Mouse (Mus musculus): Measurements from ENCODE around the gene Gdpd1. TPM values are rescaled to one million over a fixed set of nuclear protein-coding genes. Genes with fewer than 3 reads are reported as not detected.
"Not testable (repeated sequence)": the region's sequence is repeated elsewhere in the genome, so short reads cannot be mapped to it uniquely, and the experiment has no call there.

The Gdpd1 gene
- polyA plus RNA-seq, 1 experiment from 2014 or later, result 82.4 TPM

DNA sequence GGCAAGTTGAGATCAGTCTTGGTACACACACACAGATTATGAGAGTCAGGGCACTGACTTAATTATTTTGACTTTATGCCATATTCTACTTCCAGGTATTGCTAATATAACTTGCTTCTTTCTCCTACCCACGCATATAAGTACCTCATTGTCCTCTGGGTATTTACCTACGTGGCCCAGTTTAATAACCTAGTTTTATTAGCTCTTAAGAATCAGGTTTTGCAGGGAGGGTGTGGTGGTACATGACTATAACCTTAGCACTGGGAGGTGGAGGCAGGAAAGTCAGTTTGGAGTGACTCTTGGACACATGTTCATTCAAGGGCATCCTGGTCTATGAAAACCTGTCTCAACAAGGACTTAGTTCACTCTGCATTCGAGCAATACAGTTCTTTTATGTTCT lies 11.8 kb downstream of the Gdpd1 start:
- no peaks in the 10 kb centered on the region for H3K9me3 ChIP-seq
- 75% methylated on average over 3 of the region's 3 CpGs for whole genome bisulfite sequencing
- no peak for DNase-seq (ENCODE audit: low spot score)
- peaks cover 46% of the 10 kb centered on the region for H3K36me3 ChIP-seq
- H3K27ac ChIP-seq, result no peak overlapping the region
- H3K4me3 ChIP-seq, result no peak overlapping the region
- no peaks in the 10 kb centered on the region for H3K27me3 ChIP-seq (ENCODE audit: insufficient read depth, poor library complexity, severe bottlenecking)
- peaks cover 4% of the 10 kb centered on the region; the same call in 1 of the 2 replicates for H3K4me1 ChIP-seq (replicated peaks)

- no peaks in the 10 kb centered on the region for H3K9me3 ChIP-seq
- H3K27ac ChIP-seq, result no peak overlapping the region
- H3K27me3 ChIP-seq (ENCODE audit: insufficient read depth, poor library complexity, severe bottlenecking), result no peaks in the 10 kb centered on the region
- 92% methylated on average over 2 of the region's 2 CpGs for WGBS
- H3K4me3 ChIP-seq, result no peak overlapping the region
- H3K36me3 ChIP-seq, result peaks cover 63% of the 10 kb centered on the region
- H3K4me1 ChIP-seq (replicated peaks), result peaks cover 4% of the 10 kb centered on the region; the same call in 1 of the 2 replicates
- DNase-seq (ENCODE audit: low spot score), result no peak
Measured at GRCm38 (mm10) chr11:87060410-87060809, 13.5 kb downstream of the Gdpd1 start.

DNA sequence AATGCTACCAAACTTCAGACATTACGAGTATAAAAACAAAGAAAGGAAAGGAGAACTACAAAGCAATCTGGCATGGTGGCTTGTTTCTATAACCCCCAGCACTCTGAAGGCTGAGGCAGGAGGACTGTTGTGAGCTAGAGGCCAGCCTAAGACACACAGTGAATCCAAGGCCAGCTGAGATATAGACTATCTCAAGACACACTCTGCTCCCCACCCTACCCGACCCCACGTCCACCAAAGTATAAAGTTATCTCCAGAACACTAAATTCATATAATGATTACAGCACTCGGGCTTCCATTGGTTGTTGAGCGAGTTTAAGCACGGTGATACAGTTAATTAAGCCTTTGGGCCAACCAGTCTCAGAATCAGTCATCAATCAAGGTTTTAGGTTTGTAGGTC lies 17.6 kb downstream of the Gdpd1 start:
- Histone ChIP-seq H3K4me3 (no peak overlapping the region), H3K9me3 (no peaks in the 10 kb centered on the region), H3K36me3 (peaks cover 67% of the 10 kb centered on the region), H3K4me1 (replicated peaks) (no peaks in the 10 kb centered on the region), H3K27me3 (ENCODE audit: insufficient read depth, poor library complexity, severe bottlenecking) (no peaks in the 10 kb centered on the region), H3K27ac (no peak overlapping the region)
- no peak for DNase-seq (ENCODE audit: low spot score)
- 93% methylated on average over 6 of the region's 6 CpGs for WGBS

DNA sequence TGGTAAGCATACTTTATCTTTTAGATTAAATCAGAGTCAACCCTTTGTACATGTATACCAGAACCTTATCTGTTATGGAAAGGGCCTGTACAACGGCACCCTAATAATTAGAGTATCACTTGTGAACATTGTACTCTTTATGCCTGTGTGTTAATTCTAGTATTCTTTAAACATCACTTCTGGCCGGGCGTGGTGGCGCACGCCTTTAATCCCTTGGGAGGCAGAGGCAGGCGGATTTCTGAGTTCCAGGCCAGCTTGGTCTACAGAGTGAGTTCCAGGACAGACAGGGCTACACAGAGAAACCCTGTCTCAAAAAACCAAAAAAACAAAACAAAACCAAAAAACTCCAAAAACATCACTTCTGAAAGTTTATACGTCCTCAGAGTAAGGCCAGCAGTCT lies 25.0 kb downstream of the Gdpd1 start:
- not testable (repeated sequence) for H3K9me3 ChIP-seq; H3K27me3 ChIP-seq (ENCODE audit: insufficient read depth, poor library complexity, severe bottlenecking)
- 95% methylated on average over 7 of the region's 7 CpGs for WGBS

DNA sequence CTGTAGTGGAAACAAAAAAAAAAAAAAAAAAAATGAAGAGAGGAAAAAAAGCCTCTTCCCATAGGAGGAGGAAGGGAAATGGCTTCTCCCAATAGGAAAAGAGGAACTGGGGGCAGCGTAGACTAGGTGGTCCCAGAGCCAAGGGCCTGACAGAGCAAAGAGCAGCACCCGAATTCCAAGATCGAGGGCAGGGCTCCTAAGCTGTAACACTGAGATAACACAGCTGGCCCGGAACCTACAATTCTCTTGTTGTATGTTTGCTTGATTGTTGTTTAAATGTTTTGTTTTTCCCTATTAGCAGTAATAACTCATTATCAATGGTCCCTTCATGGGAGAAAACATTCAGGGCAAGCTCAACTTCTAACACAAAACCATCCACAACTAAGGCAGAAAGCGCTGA lies 26.9 kb downstream of the Gdpd1 start:
- Histone ChIP-seq H3K4me3 (no peak overlapping the region), H3K4me1 (replicated peaks) (no peaks in the 10 kb centered on the region), H3K27ac (no peak overlapping the region), H3K36me3 (peaks cover 92% of the 10 kb centered on the region), H3K9me3 (no peaks in the 10 kb centered on the region), H3K27me3 (ENCODE audit: insufficient read depth, poor library complexity, severe bottlenecking) (no peaks in the 10 kb centered on the region)
- 92% methylated on average over 5 of the region's 5 CpGs for WGBS
- DNase-seq (ENCODE audit: low spot score), result no peak

More for the DNA sequence above, 25.0 kb downstream of the Gdpd1 start:
- peaks cover 84% of the 10 kb centered on the region for H3K36me3 ChIP-seq
- H3K4me1 ChIP-seq (replicated peaks); H3K27ac ChIP-seq; DNase-seq (ENCODE audit: low spot score); H3K4me3 ChIP-seq: not testable (repeated sequence)

DNA sequence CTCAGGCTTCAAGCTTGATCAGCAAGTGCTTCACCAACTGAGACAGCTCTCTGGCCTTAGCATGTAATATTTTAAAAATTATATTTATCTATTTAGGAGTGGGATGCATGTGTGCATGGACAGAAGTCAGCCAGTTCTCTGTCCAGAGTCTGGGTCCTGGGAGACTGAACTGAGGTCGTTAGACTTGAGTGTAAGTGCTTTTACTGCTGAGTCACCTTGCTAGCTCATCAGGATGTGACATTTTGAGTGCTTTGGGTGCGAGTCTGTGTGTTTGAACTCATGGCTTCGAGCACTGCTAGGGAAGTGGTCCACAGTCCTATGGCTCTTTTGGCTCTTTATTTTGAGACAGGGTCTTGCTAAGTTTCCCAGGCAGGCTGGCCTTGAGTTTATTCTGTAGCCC lies 30.8 kb downstream of the Gdpd1 start:
- WGBS, result 88% methylated on average over 3 of the region's 3 CpGs
- H3K36me3 ChIP-seq, result peaks cover 96% of the 10 kb centered on the region

GRCm38 (mm10) chr11:87039307-87039963 lies 34.4 kb downstream of the Gdpd1 start:
- Histone ChIP-seq H3K9me3 (no peaks in the 10 kb centered on the region), H3K36me3 (peaks cover 96% of the 10 kb centered on the region), H3K4me3 (no peak overlapping the region), H3K4me1 (replicated peaks) (no peaks in the 10 kb centered on the region), H3K27me3 (ENCODE audit: insufficient read depth, poor library complexity, severe bottlenecking) (no peaks in the 10 kb centered on the region), H3K27ac (no peak overlapping the region)
- 95% methylated on average over 9 of the region's 9 CpGs for WGBS
- DNase-seq (ENCODE audit: low spot score), result no peak

More for the DNA sequence above, 30.8 kb downstream of the Gdpd1 start:
- no peaks in the 10 kb centered on the region for H3K27me3 ChIP-seq (ENCODE audit: insufficient read depth, poor library complexity, severe bottlenecking)
- H3K9me3 ChIP-seq, result no peaks in the 10 kb centered on the region
- H3K27ac ChIP-seq, result no peak overlapping the region
- no peak overlapping the region for H3K4me3 ChIP-seq
- no peak for DNase-seq (ENCODE audit: low spot score)
- no peaks in the 10 kb centered on the region for H3K4me1 ChIP-seq (replicated peaks)

- no peak for DNase-seq (ENCODE audit: low spot score)
- 60% methylated on average over 4 of the region's 4 CpGs for WGBS
- H3K4me1 ChIP-seq (replicated peaks), result no peaks in the 10 kb centered on the region
- H3K4me3 ChIP-seq, result no peak overlapping the region
- H3K9me3 ChIP-seq, result no peaks in the 10 kb centered on the region
- H3K27ac ChIP-seq, result no peak overlapping the region
- H3K27me3 ChIP-seq (ENCODE audit: insufficient read depth, poor library complexity, severe bottlenecking), result no peaks in the 10 kb centered on the region
- peaks cover 85% of the 10 kb centered on the region for H3K36me3 ChIP-seq
Measured at GRCm38 (mm10) chr11:87036180-87036579, 37.7 kb downstream of the Gdpd1 start.

GRCm38 (mm10) chr11:87028212-87028611 lies 45.6 kb downstream of the Gdpd1 start:
- Histone ChIP-seq H3K9me3 (no peaks in the 10 kb centered on the region), H3K4me1 (replicated peaks) (no peaks in the 10 kb centered on the region), H3K27me3 (ENCODE audit: insufficient read depth, poor library complexity, severe bottlenecking) (no peaks in the 10 kb centered on the region), H3K36me3 (peaks cover 10% of the 10 kb centered on the region), H3K27ac (no peak overlapping the region), H3K4me3 (no peak overlapping the region)
- DNase-seq (ENCODE audit: low spot score), result no peak
- 94% methylated on average over 3 of the region's 3 CpGs for WGBS

DNA sequence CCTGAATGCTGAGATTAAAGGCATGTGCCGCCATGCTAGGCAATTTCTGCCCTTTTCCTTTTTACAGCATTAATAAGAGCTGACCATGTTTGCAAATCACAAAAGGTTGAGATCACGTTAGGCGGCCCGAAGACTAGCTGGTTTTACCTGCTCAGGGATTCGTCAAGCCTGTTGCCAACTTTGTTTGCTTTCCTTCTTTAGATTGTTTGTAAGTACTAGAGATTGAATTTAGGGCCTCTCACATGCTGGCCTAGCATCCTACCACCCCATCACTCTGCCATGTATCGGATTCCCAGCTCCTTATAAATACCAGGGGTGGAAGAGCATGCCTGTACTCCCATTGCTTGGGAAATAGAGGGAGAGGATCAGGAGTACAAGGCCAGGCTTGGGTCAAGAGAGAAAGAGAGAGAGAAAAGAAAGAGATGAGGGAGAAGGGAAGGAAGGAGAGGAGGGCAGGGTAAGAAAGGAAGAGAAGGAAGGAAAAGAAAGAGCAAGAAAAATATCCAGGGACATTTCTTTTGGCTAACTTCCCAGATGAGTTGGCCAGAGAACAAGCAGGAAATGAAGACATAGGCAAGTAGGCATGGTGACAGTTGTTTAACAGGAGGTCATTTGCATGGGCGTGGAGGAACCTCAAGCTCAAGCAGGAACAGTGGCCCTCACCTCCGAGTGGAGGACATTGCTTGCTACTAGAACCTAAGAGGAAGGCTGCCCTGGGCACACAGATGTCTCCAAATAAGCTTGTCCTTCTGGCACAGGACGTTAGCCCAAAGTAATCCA lies 47.6 kb downstream of the Gdpd1 start:
- H3K9me3 ChIP-seq, result no peaks in the 10 kb centered on the region
- no peaks in the 10 kb centered on the region for H3K27me3 ChIP-seq (ENCODE audit: insufficient read depth, poor library complexity, severe bottlenecking)
- no peak overlapping the region for H3K4me3 ChIP-seq
- H3K36me3 ChIP-seq, result no peaks in the 10 kb centered on the region
- no peak overlapping the region for H3K27ac ChIP-seq
- H3K4me1 ChIP-seq (replicated peaks), result no peaks in the 10 kb centered on the region
- no peak for DNase-seq (ENCODE audit: low spot score)
- 82% methylated on average over 9 of the region's 9 CpGs for WGBS

GRCm38 (mm10) chr11:87025351-87025750 lies 48.5 kb downstream of the Gdpd1 start:
- no peaks in the 10 kb centered on the region for H3K9me3 ChIP-seq
- no peaks in the 10 kb centered on the region for H3K36me3 ChIP-seq
- WGBS, result 82% methylated on average over 3 of the region's 3 CpGs
- H3K27ac ChIP-seq, result no peak overlapping the region
- no peak for DNase-seq (ENCODE audit: low spot score)
- H3K27me3 ChIP-seq (ENCODE audit: insufficient read depth, poor library complexity, severe bottlenecking), result no peaks in the 10 kb centered on the region
- no peak overlapping the region for H3K4me3 ChIP-seq
- H3K4me1 ChIP-seq (replicated peaks), result no peaks in the 10 kb centered on the region

GRCm38 (mm10) chr11:87023240-87023639 lies 50.6 kb downstream of the Gdpd1 start:
- H3K36me3 ChIP-seq; H3K27me3 ChIP-seq (ENCODE audit: insufficient read depth, poor library complexity, severe bottlenecking); H3K9me3 ChIP-seq; H3K4me3 ChIP-seq; H3K4me1 ChIP-seq (replicated peaks); DNase-seq (ENCODE audit: low spot score); H3K27ac ChIP-seq: not testable (repeated sequence)
- 72% methylated on average over 8 of the region's 8 CpGs for WGBS

DNA sequence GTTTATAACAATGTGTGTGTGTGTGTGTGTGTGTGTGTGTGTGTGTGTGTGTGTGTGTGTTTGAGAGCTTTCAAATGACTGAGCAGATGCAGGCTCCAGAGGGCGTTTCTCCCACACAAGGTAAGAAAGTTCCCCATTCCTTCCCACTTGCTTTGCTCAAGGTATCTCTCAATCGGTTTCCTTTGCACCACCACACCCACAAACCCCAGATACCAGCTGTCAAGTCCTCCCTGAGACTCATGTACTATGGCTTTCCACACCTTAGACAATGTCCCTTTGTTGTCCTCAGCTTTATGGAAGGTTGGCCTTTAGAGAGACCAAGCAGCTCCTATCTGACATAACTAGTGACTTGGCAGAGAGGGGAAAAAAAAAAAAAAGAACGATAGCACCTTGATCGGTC lies 51.1 kb downstream of the Gdpd1 start:
- Histone ChIP-seq H3K9me3 (no peaks in the 10 kb centered on the region), H3K4me3 (no peak overlapping the region), H3K27ac (no peak overlapping the region), H3K27me3 (ENCODE audit: insufficient read depth, poor library complexity, severe bottlenecking) (no peaks in the 10 kb centered on the region), H3K36me3 (no peaks in the 10 kb centered on the region), H3K4me1 (replicated peaks) (no peaks in the 10 kb centered on the region)
- WGBS, result 84% methylated on average over 4 of the region's 4 CpGs
- DNase-seq (ENCODE audit: low spot score), result no peak
